In the genomic region with DNA sequence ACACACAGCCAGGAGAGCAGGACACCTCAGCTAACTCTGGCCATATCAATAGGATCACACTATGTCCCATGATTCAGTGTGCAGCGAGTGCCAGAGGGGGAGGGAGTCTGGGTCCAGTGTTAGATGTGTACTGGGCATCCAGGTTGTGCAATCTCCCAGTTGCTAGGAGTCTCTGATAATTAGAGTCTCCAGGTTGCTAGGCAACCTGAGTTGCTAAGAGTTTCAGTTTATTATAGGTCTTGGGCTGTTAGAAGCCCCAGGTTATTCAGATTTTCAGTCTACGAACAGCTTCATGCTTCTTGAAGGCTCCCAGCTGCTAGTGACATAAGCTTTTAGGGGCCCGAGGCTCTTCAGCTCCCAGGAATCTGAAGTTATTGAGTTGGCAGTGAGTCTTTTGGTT, we compare ENCODE assay signal across 21 mouse cellular contexts. TPM values are rescaled to one million over a fixed set of nuclear protein-coding genes. Genes with fewer than 3 reads are reported as not detected.
DNase-seq lines count a peak whose midpoint lies in the region; ATAC-seq and TF ChIP-seq lines count a peak whose summit lies in the region.
"Had no signal": no experiment of that assay in that cellular context is flagged by ENCODE, and none has a peak within 500 bp of the region (broad histone marks: within the 10 kb centered on the region; RNA-seq: fewer than 3 reads in every experiment).

No protein-coding gene starts in this region.

- peaks cover 34% of the 10 kb centered on the region for H3K4me1 ChIP-seq in liver, embryonic 13.5 days (replicated peaks)
- H3K4me1 ChIP-seq in liver, embryonic 12.5 days, result peaks cover 19% of the 10 kb centered on the region
- H3K4me1 ChIP-seq: embryonic facial prominence, embryonic 15.5 days; limb, embryonic 13.5 days had no signal

- no peak overlapping the region for H3K9ac ChIP-seq in liver, embryonic 13.5 days
- no peak overlapping the region for H3K9ac ChIP-seq in liver, embryonic 12.5 days
- H3K9ac ChIP-seq: embryonic facial prominence, embryonic 15.5 days; limb, embryonic 13.5 days; midbrain, embryonic 12.5 days had no signal

- no peak overlapping the region for H3K27ac ChIP-seq in liver, embryonic 13.5 days
- no peak overlapping the region for H3K27ac ChIP-seq in liver, embryonic 12.5 days
- H3K27ac ChIP-seq: embryonic facial prominence, embryonic 15.5 days; limb, embryonic 13.5 days; midbrain, embryonic 12.5 days had no signal

- no peak for TF ChIP-seq CTCF in brain, embryonic 14.5 days (IDR thresholded peaks at IDR 0.05; ENCODE audit: borderline replicate concordance, extremely low read depth, insufficient read depth, insufficient read length)

- peak; percentile 22 for DNase-seq in adrenal gland, postnatal 14 days
- no peak for DNase-seq in adrenal gland, postnatal 25 days
- no peak for DNase-seq in liver, embryonic 13.5 days
- DNase-seq in brain, embryonic 14.5 days (ENCODE audit: low read depth), result peak; percentile 72
- peak; percentile 60 for DNase-seq in lung, postnatal 25 days (ENCODE audit: low spot score)
- no peak for DNase-seq in B cell, adult 2 months
- DNase-seq in spleen, postnatal 14 days (ENCODE audit: low spot score in 2 of 2), result no peak
- DNase-seq: cerebellum, postnatal 36 days; heart, adult 11 months; right cerebral cortex, postnatal 25 days had no signal

- no peaks in the 10 kb centered on the region for H3K36me3 ChIP-seq in liver, embryonic 13.5 days
- no peaks in the 10 kb centered on the region for H3K36me3 ChIP-seq in liver, embryonic 12.5 days
- H3K36me3 ChIP-seq: embryonic facial prominence, embryonic 15.5 days; limb, embryonic 13.5 days; midbrain, embryonic 12.5 days had no signal

- H3K9me3 ChIP-seq in liver, embryonic 13.5 days (replicated peaks), result no peaks in the 10 kb centered on the region
- H3K9me3 ChIP-seq in liver, embryonic 12.5 days (replicated peaks), result no peaks in the 10 kb centered on the region
- H3K9me3 ChIP-seq: embryonic facial prominence, embryonic 15.5 days; limb, embryonic 13.5 days; midbrain, embryonic 12.5 days had no signal

- H3K4me3 ChIP-seq in liver, embryonic 13.5 days (replicated peaks), result no peak overlapping the region
- H3K4me3 ChIP-seq in liver, embryonic 12.5 days, result no peak overlapping the region
- H3K4me3 ChIP-seq: embryonic facial prominence, embryonic 15.5 days; limb, embryonic 13.5 days; midbrain, embryonic 12.5 days had no signal

- TF ChIP-seq POLR2A in brain, embryonic 14.5 days (IDR thresholded peaks at IDR 0.05; ENCODE audit: borderline replicate concordance, extremely low read depth, insufficient read depth, insufficient read length, poor library complexity, severe bottlenecking), result no peak

- 48% methylated on average over 3 of the region's 3 CpGs for WGBS in liver, embryonic 13.5 days (ENCODE audit: insufficient replicate concordance)
- WGBS in liver, embryonic 12.5 days (ENCODE audit: insufficient replicate concordance), result 46% methylated on average over 3 of the region's 3 CpGs

- no peak overlapping the region for H3K4me2 ChIP-seq in liver, embryonic 13.5 days
- H3K4me2 ChIP-seq in liver, embryonic 12.5 days, result no peak overlapping the region
- H3K4me2 ChIP-seq: embryonic facial prominence, embryonic 15.5 days; limb, embryonic 13.5 days; midbrain, embryonic 12.5 days had no signal

- peaks cover 15% of the 10 kb centered on the region for H3K27me3 ChIP-seq in liver, embryonic 13.5 days
- peaks cover 15% of the 10 kb centered on the region for H3K27me3 ChIP-seq in liver, embryonic 12.5 days (replicated peaks)
- H3K27me3 ChIP-seq: embryonic facial prominence, embryonic 15.5 days; midbrain, embryonic 12.5 days had no signal

- ATAC-seq in liver, embryonic 13.5 days (ENCODE audit: low read depth), result 0 out of 2 replicates have a peak, but pooled peaks have one; percentile 22
- ATAC-seq in liver, embryonic 12.5 days, result no peak
- ATAC-seq: activated CD4-positive, CD25-positive, alpha-beta regulatory T cell, adult 4 months had no signal

RNA-seq across cellular contexts. Expression of a gene that starts 5.2 kb away (rescaled TPM):
- total RNA-seq in adrenal gland, postnatal 14 days (2021), result not detected in 2 replicates
- not detected in 2 replicates for total RNA-seq in adrenal gland, postnatal 25 days (2021)
- not detected in 2 replicates for polyA plus RNA-seq in liver, embryonic 13.5 days (2015; fragmentation: Nextera tagmentation; extraction: Ambion mirVana)
- not detected in 2 replicates for polyA plus RNA-seq in liver, embryonic 12.5 days (2016; fragmentation: Nextera tagmentation; extraction: Ambion mirVana)
- polyA plus RNA-seq in brain, embryonic 14.5 days (2012; rRNA removed), result not detected in 2 replicates
- total RNA-seq: ES-E14; heart, postnatal 25 days; layer of hippocampus, postnatal 36 days had no signal
- polyA plus RNA-seq: activated CD4-positive, CD25-positive, alpha-beta regulatory T cell, adult 4 months; embryonic facial prominence, embryonic 15.5 days; kidney, embryonic 16.5 days; limb, embryonic 13.5 days; midbrain, embryonic 12.5 days; neural tube, embryonic 14.5 days; stomach, embryonic 14.5 days had no signal

RNA-seq across cellular contexts. Expression of a gene that starts 43.0 kb away (rescaled TPM):
- total RNA-seq in adrenal gland, postnatal 14 days (2021), result 32.9 and 34.5 TPM in 2 replicates
- total RNA-seq in adrenal gland, postnatal 25 days (2021), result 65.1 and 67.8 TPM in 2 replicates
- polyA plus RNA-seq in liver, embryonic 13.5 days (2015; fragmentation: Nextera tagmentation; extraction: Ambion mirVana), result 11.7 and 12.6 TPM in 2 replicates
- 19.6 and 20.1 TPM in 2 replicates for polyA plus RNA-seq in liver, embryonic 12.5 days (2016; fragmentation: Nextera tagmentation; extraction: Ambion mirVana)
- polyA plus RNA-seq in brain, embryonic 14.5 days (2012; rRNA removed), result 28.0 and 36.4 TPM in 2 replicates
- polyA plus RNA-seq: activated CD4-positive, CD25-positive, alpha-beta regulatory T cell, adult 4 months had no signal

Comparison
In these comparisons a context has a peak if more than half of its experiments do, and no peak if none do; other contexts are left out.
1. DNase-seq: peak in adrenal gland, postnatal 14 days (single experiment), brain, embryonic 14.5 days (single experiment) and lung, postnatal 25 days (single experiment); none in adrenal gland, postnatal 25 days (single experiment), liver, embryonic 13.5 days (single experiment), B cell, adult 2 months (0 of 2) and spleen, postnatal 14 days (0 of 2).